Mouse (Mus musculus) embryonic facial prominence, embryonic 11.5 days (tissue): Measurements from ENCODE around the gene Tfap2d. TPM values are rescaled to one million over a fixed set of nuclear protein-coding genes. Genes with fewer than 3 reads are reported as not detected.

ENCODE experiments used
- ATAC-seq: fragments of 200-750 bp; cut with Nextera tagmentation; replicated peaks from 2 replicates; pipeline ENCODE4 v1.8.0; 2017; ENCODE audit warnings: low read depth; ENCODE audit not compliant: insufficient number of reproducible peaks, low FRiP score, low TSS enrichment
- DNase-seq: peaks from one replicate; pipeline ENCODE4 v3.0.0-alpha.2; 2015; ENCODE audit warnings: low spot score
- H3K27ac ChIP-seq: fragments of 300-500 bp; sonication (generic); replicated peaks from 2 replicates; pipeline ENCODE4 v1.5.1; 2014; ENCODE audit warnings: mild to moderate bottlenecking, low read depth, low read length, control low read depth
- H3K27me3 ChIP-seq: fragments of 300-500 bp; sonication (generic); 2 replicates; pipeline ENCODE4 v1.6.1; 2014; ENCODE audit warnings: mild to moderate bottlenecking, low read length, moderate library complexity, mixed read lengths; ENCODE audit not compliant: control insufficient read depth, insufficient read depth
- H3K36me3 ChIP-seq: fragments of 300-500 bp; sonication (generic); replicated peaks from 2 replicates; pipeline ENCODE4 v1.6.1; 2014; ENCODE audit warnings: low read depth, mild to moderate bottlenecking, low read length, moderate library complexity, mixed read lengths; ENCODE audit not compliant: control insufficient read depth, insufficient read depth
- H3K4me1 ChIP-seq: fragments of 300-500 bp; sonication (generic); 2 replicates; pipeline ENCODE4 v1.6.1; 2014; ENCODE audit warnings: low read length, mixed read lengths; ENCODE audit not compliant: control insufficient read depth, insufficient read depth
- H3K4me2 ChIP-seq: fragments of 300-500 bp; sonication (generic); 2 replicates; pipeline ENCODE4 v1.6.1; 2014; ENCODE audit warnings: low read depth, mild to moderate bottlenecking, control low read depth, low read length, moderate library complexity
- H3K4me3 ChIP-seq: fragments of 300-500 bp; sonication (generic); 2 replicates; pipeline ENCODE4 v1.5.1; 2014; ENCODE audit warnings: low read depth, low read length, control low read depth
- H3K9ac ChIP-seq: fragments of 300-500 bp; sonication (generic); replicated peaks from 2 replicates; pipeline ENCODE4 v1.6.1; 2014; ENCODE audit warnings: mild to moderate bottlenecking, control low read depth, low read length
- H3K9me3 ChIP-seq: fragments of 300-500 bp; sonication (generic); replicated peaks from 2 replicates; pipeline ENCODE4 v1.6.1; 2016; ENCODE audit warnings: mild to moderate bottlenecking, low read length, inconsistent platforms, mixed read lengths; ENCODE audit not compliant: control insufficient read depth
- WGBS: fragments of 180-500 bp; shearing (Covaris S2); extraction: QIAGEN DNeasy Blood & Tissue Kit; methylation state at CpG from one replicate; pipeline ENCODE4 v1.1.7; 2014; 5-methylcytosine and 5-hydroxymethylcytosine counted together
- polyA plus RNA-seq: library from polyadenylated mRNA; unstranded; fragments of >200 nt; fragmentation: Nextera tagmentation; extraction: Ambion mirVana; gene quantifications from 2 replicates; pipeline ENCODE4 v1.2.1, GENCODE M21; 2014

Tfap2d gene
- polyA plus RNA-seq, 1 experiment from 2014 or later = 0.29 TPM

DNA sequence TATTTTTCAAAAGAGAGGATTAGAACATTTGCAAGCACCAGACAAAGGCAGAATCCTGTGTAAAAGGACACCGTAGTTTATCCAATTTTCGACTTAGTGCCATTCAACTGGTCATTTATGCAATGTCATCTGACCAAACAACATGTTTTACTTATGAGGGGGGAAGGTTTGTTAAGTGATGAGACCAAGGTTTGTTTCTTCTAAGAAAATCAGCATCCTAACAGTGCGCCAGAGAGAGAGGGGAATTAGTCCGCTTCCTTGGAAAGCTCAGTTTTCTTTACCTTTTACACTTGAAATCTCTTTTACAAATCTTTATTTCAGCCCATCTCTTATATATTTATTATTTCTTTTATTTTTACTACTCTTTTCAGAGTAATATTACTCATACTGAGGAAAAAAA lies 3.6 kb downstream of the Tfap2d start:
- 3% methylated on average over 4 of the region's 4 CpGs for WGBS

DNA sequence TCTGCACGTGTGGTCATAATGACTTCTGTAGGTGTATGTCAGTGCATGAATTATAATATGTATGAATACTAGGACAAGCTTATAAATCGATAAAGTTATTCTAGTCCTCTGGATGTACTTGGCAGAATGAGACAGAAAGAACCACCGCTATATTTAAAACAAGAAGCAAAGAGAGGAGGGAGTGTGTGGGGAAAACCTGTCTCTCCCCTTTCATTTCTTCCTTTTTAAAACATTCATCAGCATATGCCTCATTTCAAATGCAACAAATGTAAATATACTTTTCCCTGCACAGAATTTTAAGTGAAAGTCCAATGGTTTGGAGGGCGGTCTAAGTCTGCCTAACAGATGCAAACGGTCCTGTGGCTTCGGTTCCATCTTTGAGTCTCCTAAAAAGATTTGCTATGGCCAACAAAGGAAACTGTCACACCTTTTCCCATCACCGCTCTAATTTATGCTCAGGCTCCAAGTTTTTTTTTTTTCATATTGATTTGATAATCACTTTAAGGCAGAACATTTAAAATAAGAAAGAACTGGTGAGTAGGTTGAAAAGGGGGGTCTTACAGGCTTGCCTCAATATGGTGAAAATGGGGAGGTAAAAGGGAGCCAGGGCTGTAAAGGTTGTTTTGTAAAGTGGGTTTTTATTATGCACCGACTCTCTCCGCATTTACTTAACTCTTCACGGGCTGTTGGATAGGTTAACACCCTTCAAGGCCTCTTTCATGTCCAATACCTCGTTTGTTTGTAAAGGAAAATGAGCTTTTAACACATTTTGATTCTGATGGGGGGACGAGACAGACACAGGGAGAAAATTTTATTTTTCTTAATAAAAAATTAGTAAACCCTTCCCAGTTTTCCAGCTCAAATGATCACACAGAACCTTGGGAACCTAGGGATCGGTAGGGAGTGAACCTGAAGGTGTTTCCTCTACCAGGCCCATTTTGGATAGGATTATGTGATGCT lies 4.3 kb downstream of the Tfap2d start:
- Histone ChIP-seq H3K9me3 (no peaks in the 10 kb centered on the region), H3K27ac (no peak overlapping the region), H3K4me1 (no peaks in the 10 kb centered on the region), H3K9ac (no peak overlapping the region), H3K36me3 (no peaks in the 10 kb centered on the region), H3K27me3 (peaks cover 75% of the 10 kb centered on the region), H3K4me2 (no peak overlapping the region), H3K4me3 (no peak overlapping the region)
- under 1% methylated on average over 13 of the region's 13 CpGs for WGBS
- DNase-seq = no peak
- ATAC-seq = no peak

More for the DNA sequence above, 3.6 kb downstream of the Tfap2d start:
- Histone ChIP-seq H3K9ac (no peak overlapping the region), H3K27me3 (peaks cover 77% of the 10 kb centered on the region), H3K4me2 (no peak overlapping the region), H3K36me3 (no peaks in the 10 kb centered on the region), H3K27ac (no peak overlapping the region), H3K9me3 (no peaks in the 10 kb centered on the region), H3K4me3 (no peak overlapping the region), H3K4me1 (no peaks in the 10 kb centered on the region)
- DNase-seq (no peak), ATAC-seq (no peak)

DNA sequence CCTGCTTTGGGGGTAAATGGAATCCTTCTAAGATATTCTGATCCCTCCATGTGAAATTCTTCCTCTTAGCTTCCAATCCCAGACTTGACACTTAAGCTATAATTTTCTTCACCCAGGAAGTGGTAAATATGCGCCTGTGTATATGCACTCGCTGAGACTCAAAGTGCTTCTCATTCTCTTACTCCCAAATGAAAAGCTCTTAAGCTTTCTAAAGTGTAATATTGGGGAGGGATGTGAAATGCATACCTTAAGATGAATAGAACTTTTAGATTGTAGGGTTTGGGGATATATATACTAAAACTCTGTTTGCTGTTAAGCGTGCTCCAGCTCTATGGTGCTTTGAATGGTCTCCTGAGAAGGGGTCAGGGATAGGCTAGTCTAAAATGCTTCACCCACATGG lies 5.0 kb downstream of the Tfap2d start:
- no peak overlapping the region for H3K4me3 ChIP-seq
- no peak overlapping the region for H3K4me2 ChIP-seq
- DNase-seq (no peak), ATAC-seq (no peak)
- H3K27ac ChIP-seq = no peak overlapping the region
- H3K36me3 ChIP-seq = no peaks in the 10 kb centered on the region
- 1% methylated on average over 3 of the region's 3 CpGs for WGBS
- H3K9ac ChIP-seq = no peak overlapping the region
- no peaks in the 10 kb centered on the region for H3K4me1 ChIP-seq
- H3K9me3 ChIP-seq = no peaks in the 10 kb centered on the region
- H3K27me3 ChIP-seq = peaks cover 81% of the 10 kb centered on the region

DNA sequence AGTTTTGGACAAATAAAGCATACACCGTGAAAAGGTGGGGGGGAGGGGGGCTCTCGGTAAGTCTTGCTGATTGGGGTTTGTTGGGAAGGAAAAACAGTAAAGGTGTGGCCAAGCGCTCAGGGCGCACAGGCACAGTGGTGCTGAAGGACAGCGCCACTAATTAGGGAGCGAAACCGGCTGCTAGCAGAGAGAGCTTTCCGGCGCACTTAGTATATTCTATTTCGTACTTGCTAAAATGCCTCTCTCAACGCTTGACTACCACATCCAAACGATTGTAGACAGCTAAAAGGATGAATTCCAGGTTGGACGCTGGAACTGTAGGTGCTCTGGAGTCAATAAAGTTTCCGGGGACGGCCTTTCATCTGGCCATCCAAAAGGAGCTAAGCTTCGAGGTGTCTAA lies 6.9 kb downstream of the Tfap2d start:
- DNase-seq (peak; percentile 89), ATAC-seq (no peak)
- under 1% methylated on average over 16 of the region's 16 CpGs for WGBS
- no peaks in the 10 kb centered on the region for H3K36me3 ChIP-seq
- no peaks in the 10 kb centered on the region for H3K4me1 ChIP-seq
- no peaks in the 10 kb centered on the region for H3K9me3 ChIP-seq
- peaks cover 67% of the 10 kb centered on the region for H3K27me3 ChIP-seq
- H3K4me3 ChIP-seq = no peak overlapping the region
- H3K9ac ChIP-seq = no peak overlapping the region
- H3K4me2 ChIP-seq = no peak overlapping the region
- H3K27ac ChIP-seq = no peak overlapping the region

DNA sequence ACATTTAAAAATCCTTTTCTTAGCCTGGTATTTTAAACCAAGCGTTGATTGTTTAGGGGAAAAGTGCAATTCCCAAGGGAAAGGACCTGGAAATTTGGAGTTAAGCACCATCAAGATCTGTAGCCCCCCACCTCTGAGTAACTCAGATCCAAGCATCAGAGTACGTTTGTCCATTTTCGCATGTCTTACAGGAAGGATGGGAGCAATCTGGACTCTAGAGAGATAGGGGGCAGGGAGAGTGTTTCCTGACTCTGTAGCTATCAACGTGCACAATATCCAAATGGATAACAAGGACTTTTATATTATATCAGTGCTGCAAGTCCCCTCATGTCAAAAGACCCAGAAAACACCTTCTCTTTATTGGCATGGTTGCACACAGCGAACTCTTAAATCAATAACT lies 7.4 kb downstream of the Tfap2d start:
- no peak for ATAC-seq
- H3K4me1 ChIP-seq = no peaks in the 10 kb centered on the region
- WGBS = 1% methylated on average over 5 of the region's 5 CpGs
- no peak overlapping the region for H3K4me3 ChIP-seq
- H3K9me3 ChIP-seq = no peaks in the 10 kb centered on the region
- H3K27me3 ChIP-seq = peaks cover 64% of the 10 kb centered on the region
- H3K27ac ChIP-seq = no peak overlapping the region
- H3K9ac ChIP-seq = no peak overlapping the region
- no peaks in the 10 kb centered on the region for H3K36me3 ChIP-seq
- no peak for DNase-seq
- no peak overlapping the region for H3K4me2 ChIP-seq

DNA sequence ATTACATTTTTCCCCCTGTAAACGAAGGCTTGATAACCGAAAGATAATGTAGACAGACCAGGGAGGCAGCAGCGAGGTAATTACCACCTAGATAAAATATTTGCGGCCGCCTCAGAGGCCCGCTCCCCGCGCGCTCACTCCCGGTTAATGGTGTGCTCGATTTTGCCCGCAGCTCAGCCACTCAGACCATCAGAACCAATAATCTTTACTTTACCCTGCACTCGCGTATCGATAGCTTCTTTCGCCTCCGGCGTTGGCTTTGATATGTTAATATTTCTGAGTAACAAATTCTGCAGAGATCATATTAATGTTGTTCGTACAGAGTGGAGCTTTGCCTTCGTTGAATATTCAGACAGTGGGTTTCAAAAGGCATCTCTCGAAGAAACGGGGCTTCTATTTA lies 8.2 kb downstream of the Tfap2d start:
- DNase-seq (no peak), ATAC-seq (no peak)
- H3K4me3 ChIP-seq = no peak overlapping the region
- H3K9me3 ChIP-seq = no peaks in the 10 kb centered on the region
- peaks cover 57% of the 10 kb centered on the region for H3K27me3 ChIP-seq
- H3K27ac ChIP-seq = no peak overlapping the region
- WGBS = under 1% methylated on average over 22 of the region's 22 CpGs
- H3K4me2 ChIP-seq = no peak overlapping the region
- H3K4me1 ChIP-seq = no peaks in the 10 kb centered on the region
- no peak overlapping the region for H3K9ac ChIP-seq
- no peaks in the 10 kb centered on the region for H3K36me3 ChIP-seq

DNA sequence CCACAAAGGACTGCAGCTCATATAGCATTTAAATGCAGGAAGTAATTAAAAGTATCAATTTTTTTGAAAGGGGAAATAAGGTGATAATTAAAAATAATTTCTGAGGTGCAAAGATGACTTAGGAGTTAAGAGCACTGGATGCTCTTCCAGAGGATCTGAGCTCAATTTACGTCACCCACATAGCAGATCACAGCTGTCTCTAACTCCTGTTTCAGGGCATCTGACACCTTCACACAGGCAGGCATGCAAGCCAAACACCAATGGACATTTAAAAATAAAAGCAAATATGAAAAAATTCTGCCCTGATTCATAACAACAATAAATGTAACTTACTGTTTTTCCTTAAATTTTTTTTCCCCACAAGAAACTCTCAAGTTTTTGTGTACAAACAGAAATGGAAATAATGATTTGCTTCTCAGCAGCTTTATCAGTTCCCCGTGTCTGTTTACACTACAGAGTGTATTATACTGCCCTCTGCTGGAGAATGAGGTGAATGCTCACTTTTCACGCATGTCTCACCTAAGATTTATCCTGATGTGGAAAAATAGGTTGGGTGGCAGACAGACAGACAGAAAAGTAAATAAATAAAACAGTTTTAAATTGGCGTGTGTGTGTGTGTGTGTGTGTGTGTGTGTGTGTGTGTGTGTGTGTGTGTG lies 76.0 kb downstream of the Tfap2d start:
- H3K9me3 ChIP-seq = no peaks in the 10 kb centered on the region
- 6% methylated on average over 4 of the region's 4 CpGs for WGBS
- H3K9ac ChIP-seq = no peak overlapping the region
- H3K4me2 ChIP-seq = no peak overlapping the region
- H3K27ac ChIP-seq = no peak overlapping the region
- ATAC-seq (no peak), DNase-seq (peak; percentile 86)
- H3K36me3 ChIP-seq = no peaks in the 10 kb centered on the region
- no peaks in the 10 kb centered on the region for H3K27me3 ChIP-seq
- no peak overlapping the region for H3K4me3 ChIP-seq
- H3K4me1 ChIP-seq = no peaks in the 10 kb centered on the region

DNA sequence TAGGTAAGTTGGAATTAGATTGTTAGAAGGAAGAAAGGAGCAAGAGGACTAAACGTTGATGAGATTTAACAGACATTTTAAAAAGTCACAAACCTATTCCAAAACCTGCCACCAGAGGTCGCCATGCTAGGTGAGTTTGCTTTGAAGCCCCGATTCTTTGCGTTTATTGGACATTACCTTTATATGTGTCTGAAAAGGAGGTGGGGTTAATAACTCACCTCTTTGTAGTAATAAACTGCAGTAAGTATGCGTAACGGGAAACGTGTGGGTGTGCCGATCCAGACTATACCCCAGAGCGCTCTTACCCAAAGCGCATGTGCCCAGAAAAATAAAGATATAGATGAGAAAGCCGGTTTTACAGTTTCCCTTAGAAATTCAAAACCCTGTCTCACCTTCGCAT lies 102.8 kb downstream of the Tfap2d start:
- no peaks in the 10 kb centered on the region; the same call in 1 of the 2 replicates for H3K4me1 ChIP-seq
- no peak overlapping the region for H3K4me3 ChIP-seq
- DNase-seq (peak; percentile 85), ATAC-seq (no peak)
- peak overlapping the region; percentile 19; the same call in 1 of the 2 replicates for H3K4me2 ChIP-seq
- no peak overlapping the region for H3K27ac ChIP-seq
- no peaks in the 10 kb centered on the region for H3K36me3 ChIP-seq
- H3K9ac ChIP-seq = no peak overlapping the region
- 2% methylated on average over 12 of the region's 12 CpGs for WGBS
- H3K9me3 ChIP-seq = no peaks in the 10 kb centered on the region
- H3K27me3 ChIP-seq = peaks cover 5% of the 10 kb centered on the region
